Mouse (Mus musculus) lung, postnatal 0 days (tissue): ENCODE data around the gene Cnn2. TPM values are rescaled to one million over a fixed set of nuclear protein-coding genes. Genes with fewer than 3 reads are reported as not detected.

ENCODE experiments used
- ATAC-seq: fragments of 200-750 bp; cut with Nextera tagmentation; 2 replicates; pipeline ENCODE4 v1.8.0; 2017; ENCODE audit warnings: moderate library complexity
- DNase-seq: peaks from one replicate; pipeline ENCODE4 v3.0.0-alpha.2; 2016; ENCODE audit warnings: low spot score
- H3K27ac ChIP-seq: fragments of 300-500 bp; sonication (generic); 2 replicates; pipeline ENCODE4 v1.5.1; 2014; ENCODE audit warnings: antibody characterized with exemption, mild to moderate bottlenecking, low read length, mixed read lengths
- H3K27me3 ChIP-seq: fragments of 300-500 bp; sonication (generic); replicated peaks from 2 replicates; pipeline ENCODE4 v1.6.1; 2014; ENCODE audit warnings: low read length, mixed read lengths; ENCODE audit not compliant: insufficient read depth
- H3K36me3 ChIP-seq: fragments of 300-500 bp; sonication (generic); 2 replicates; pipeline ENCODE4 v1.6.1; 2014; ENCODE audit warnings: low read length, mixed read lengths; ENCODE audit not compliant: insufficient read depth
- H3K4me1 ChIP-seq: fragments of 300-500 bp; sonication (generic); 2 replicates; pipeline ENCODE4 v1.6.1; 2014; ENCODE audit warnings: antibody characterized with exemption, low read depth, low read length, mixed read lengths; ENCODE audit not compliant: insufficient read depth
- H3K4me2 ChIP-seq: fragments of 300-500 bp; sonication (generic); replicated peaks from 2 replicates; pipeline ENCODE4 v1.6.1; 2014; ENCODE audit warnings: low read depth, mild to moderate bottlenecking, low read length, moderate library complexity, mixed read lengths
- H3K4me3 ChIP-seq: fragments of 300-500 bp; sonication (generic); 2 replicates; pipeline ENCODE4 v1.5.1; 2014; ENCODE audit warnings: low read depth, low read length
- H3K9ac ChIP-seq: fragments of 300-500 bp; sonication (generic); replicated peaks from 2 replicates; pipeline ENCODE4 v1.6.1; 2014; ENCODE audit warnings: low read depth, mild to moderate bottlenecking
- H3K9me3 ChIP-seq: fragments of 300-500 bp; sonication (generic); 2 replicates; pipeline ENCODE4 v1.6.1; 2016; ENCODE audit warnings: low read length, mixed read lengths
- CTCF ChIP-seq: IDR thresholded peaks from 2 replicates; pipeline ENCODE4 v1.5.1; 2016; ENCODE audit warnings: antibody characterized with exemption, mild to moderate bottlenecking
- EP300 ChIP-seq: IDR thresholded peaks from 2 replicates; pipeline ENCODE4 v1.6.1; 2016; ENCODE audit warnings: antibody characterized with exemption, mild to moderate bottlenecking, control low read depth
- WGBS: fragments of 180-500 bp; shearing (Covaris S2); extraction: QIAGEN DNeasy Blood & Tissue Kit; methylation state at CpG from one replicate; pipeline ENCODE4 v1.1.7; 2014; 5-methylcytosine and 5-hydroxymethylcytosine counted together
- polyA plus RNA-seq: library from polyadenylated mRNA; unstranded; fragments of >200 nt; fragmentation: Nextera tagmentation; extraction: Ambion mirVana; gene quantifications from 2 replicates; pipeline ENCODE4 v1.2.1, GENCODE M21; 2015

Gene Cnn2
- polyA plus RNA-seq, 1 experiment from 2014 or later = 483 TPM

- 0 out of 2 replicates have a peak, but pooled peaks have one; percentile 9 for TF ChIP-seq EP300
- TF ChIP-seq CTCF = 0 out of 2 replicates have a peak, but pooled peaks have one; percentile 8
- no peaks in the 10 kb centered on the region for H3K27me3 ChIP-seq
- H3K27ac ChIP-seq = peak overlapping the region; percentile 99
- H3K9me3 ChIP-seq = no peaks in the 10 kb centered on the region
- peaks cover 21% of the 10 kb centered on the region; the same call in 1 of the 2 replicates for H3K4me1 ChIP-seq
- DNase-seq = peak; percentile 90
- 22% methylated on average over 13 of the region's 15 CpGs for WGBS
- H3K4me3 ChIP-seq = peak overlapping the region; percentile 82
- H3K36me3 ChIP-seq = peaks cover 37% of the 10 kb centered on the region
- ATAC-seq = peak; percentile 52
- H3K4me2 ChIP-seq = peak overlapping the region; percentile 82
- peak overlapping the region; percentile 95 for H3K9ac ChIP-seq
These were observed 1.5 kb downstream of the Cnn2 start for GRCm38 (mm10) chr10:79989870-79990269.

GRCm38 (mm10) chr10:79991099-79991498 lies 2.7 kb downstream of the Cnn2 start:
- H3K27me3 ChIP-seq = no peaks in the 10 kb centered on the region
- H3K9me3 ChIP-seq = no peaks in the 10 kb centered on the region
- ATAC-seq (no peak), DNase-seq (no peak)
- no peak overlapping the region for H3K27ac ChIP-seq
- no peak overlapping the region for H3K4me3 ChIP-seq
- TF ChIP-seq CTCF (no peak), EP300 (no peak)
- peaks cover 16% of the 10 kb centered on the region; the same call in 1 of the 2 replicates for H3K4me1 ChIP-seq
- peak overlapping the region; percentile 82 for H3K4me2 ChIP-seq
- H3K9ac ChIP-seq = no peak overlapping the region
- WGBS = 64% methylated on average over 12 of the region's 12 CpGs
- H3K36me3 ChIP-seq = peaks cover 43% of the 10 kb centered on the region

GRCm38 (mm10) chr10:79991548-79991947 lies 3.2 kb downstream of the Cnn2 start:
- WGBS = 89% methylated on average over 6 of the region's 6 CpGs
- Histone ChIP-seq H3K27me3 (no peaks in the 10 kb centered on the region), H3K36me3 (peaks cover 43% of the 10 kb centered on the region), H3K4me2 (peak overlapping the region; percentile 82; the same call in 1 of the 2 replicates), H3K9ac (no peak overlapping the region), H3K4me3 (no peak overlapping the region), H3K9me3 (no peaks in the 10 kb centered on the region), H3K27ac (no peak overlapping the region), H3K4me1 (peaks cover 12% of the 10 kb centered on the region; the same call in 1 of the 2 replicates)
- ATAC-seq (no peak), DNase-seq (no peak)
- TF ChIP-seq EP300 (no peak), CTCF (peak; percentile 60)

- ATAC-seq (no peak), DNase-seq (peak; percentile 57)
- Histone ChIP-seq H3K4me3 (no peak overlapping the region), H3K9ac (no peak overlapping the region), H3K4me2 (no peak overlapping the region), H3K4me1 (peaks cover 12% of the 10 kb centered on the region; the same call in 1 of the 2 replicates), H3K9me3 (no peaks in the 10 kb centered on the region), H3K36me3 (peaks cover 43% of the 10 kb centered on the region), H3K27me3 (no peaks in the 10 kb centered on the region), H3K27ac (no peak overlapping the region)
- WGBS = 64% methylated on average over 15 of the region's 16 CpGs
- TF ChIP-seq CTCF (no peak), EP300 (no peak)
These were observed 6.2 kb downstream of the Cnn2 start for GRCm38 (mm10) chr10:79994397-79995115.

GRCm38 (mm10) chr10:79995636-79996035 lies 7.3 kb downstream of the Cnn2 start:
- ATAC-seq (no peak), DNase-seq (no peak)
- Histone ChIP-seq H3K4me1 (peaks cover 12% of the 10 kb centered on the region; the same call in 1 of the 2 replicates), H3K4me2 (no peak overlapping the region), H3K4me3 (no peak overlapping the region), H3K9me3 (no peaks in the 10 kb centered on the region), H3K36me3 (peaks cover 43% of the 10 kb centered on the region), H3K27ac (0 out of 2 replicates have a peak overlapping the region, but pooled peaks have one; percentile 26), H3K27me3 (no peaks in the 10 kb centered on the region), H3K9ac (no peak overlapping the region)
- TF ChIP-seq EP300 = no peak
- TF ChIP-seq CTCF = no peak
- WGBS = 73% methylated on average over 1 of the region's 1 CpGs

GRCm38 (mm10) chr10:79996272-79997033 lies 8.1 kb downstream of the Cnn2 start, which contains the start of gene Abca7:
TSS of gene Abca7 (plus strand) at chr10:79996494.
- ATAC-seq (peak; percentile 93), DNase-seq (peak; percentile 96)
- Histone ChIP-seq H3K36me3 (peaks cover 38% of the 10 kb centered on the region), H3K4me1 (0 out of 2 replicates have a peak, but pooled peaks cover 5% of the 10 kb centered on the region), H3K27ac (peak within 1 kb of the TSS; percentile 58), H3K9me3 (no peaks in the 10 kb centered on the region), H3K27me3 (no peaks in the 10 kb centered on the region), H3K4me2 (peak within 1 kb of the TSS; percentile 70), H3K4me3 (peak within 1 kb of the TSS; percentile 43), H3K9ac (peak within 1 kb of the TSS; percentile 50)
- 1% methylated on average over 34 of the region's 34 CpGs for WGBS
- TF ChIP-seq EP300 (no peak), CTCF (peak; percentile 43)
